7 mouse cellular contexts compared by ENCODE assay signal in genomic region chr5:134176169-134176881, GRCm38 (mm10). TPM values are rescaled to one million over a fixed set of nuclear protein-coding genes. Genes with fewer than 3 reads are reported as not detected.
DNase-seq lines count a peak whose midpoint lies in the region; ATAC-seq and TF ChIP-seq lines count a peak whose summit lies in the region.

TSS of gene Rcc1l (minus strand) at chr5:134176774.

- H3K4me2 ChIP-seq in intestine, postnatal 0 days (replicated peaks; ENCODE audit: low read depth) = peak within 1 kb of the TSS; percentile 78
- H3K4me2 ChIP-seq in midbrain, embryonic 12.5 days (replicated peaks) = peak within 1 kb of the TSS; percentile 92

- peaks cover 6% of the 10 kb centered on the region for H3K36me3 ChIP-seq in intestine, postnatal 0 days (ENCODE audit: control insufficient read depth, insufficient read depth)
- H3K36me3 ChIP-seq in midbrain, embryonic 12.5 days = 0 out of 2 replicates have a peak, but pooled peaks cover 4% of the 10 kb centered on the region
- peaks cover 3% of the 10 kb centered on the region; the same call in 1 of the 2 replicates for H3K36me3 ChIP-seq in small intestine, adult 2 months (ENCODE audit: control insufficient read depth, insufficient read depth, low read length)

- peak within 1 kb of the TSS; percentile 76 for H3K9ac ChIP-seq in intestine, postnatal 0 days (ENCODE audit: low read depth, low read length)
- peak within 1 kb of the TSS; percentile 73 for H3K9ac ChIP-seq in midbrain, embryonic 12.5 days (replicated peaks)

- H3K4me3 ChIP-seq in intestine, postnatal 0 days (ENCODE audit: low read depth, low read length) = peak within 1 kb of the TSS; percentile 95
- H3K4me3 ChIP-seq in midbrain, embryonic 12.5 days = peak within 1 kb of the TSS; percentile 98
- H3K4me3 ChIP-seq in small intestine, adult 2 months (ENCODE audit: low read depth, low read length) = peak within 1 kb of the TSS; percentile 94

- no peaks in the 10 kb centered on the region for H3K27me3 ChIP-seq in intestine, postnatal 0 days (replicated peaks; ENCODE audit: control insufficient read depth, insufficient read depth, low read length)
- H3K27me3 ChIP-seq in midbrain, embryonic 12.5 days = peaks cover 5% of the 10 kb centered on the region; the same call in 1 of the 2 replicates
- no peaks in the 10 kb centered on the region for H3K27me3 ChIP-seq in small intestine, adult 2 months (ENCODE audit: control insufficient read depth, insufficient read depth, low read length)

- H3K9me3 ChIP-seq in intestine, postnatal 0 days (ENCODE audit: control insufficient read depth) = no peaks in the 10 kb centered on the region
- no peaks in the 10 kb centered on the region for H3K9me3 ChIP-seq in midbrain, embryonic 12.5 days

- H3K27ac ChIP-seq in intestine, postnatal 0 days (ENCODE audit: low read depth, low read length) = peak within 1 kb of the TSS; percentile 77
- H3K27ac ChIP-seq in midbrain, embryonic 12.5 days (replicated peaks) = peak within 1 kb of the TSS; percentile 68
- H3K27ac ChIP-seq in small intestine, adult 2 months (ENCODE audit: insufficient read depth, low read depth, low read length) = peak within 1 kb of the TSS; percentile 19; the same call in 1 of the 2 replicates

- TF ChIP-seq POLR2A in small intestine, adult 2 months (IDR thresholded peaks at IDR 0.05; ENCODE audit: low read depth, low read length) = no peak

- peak; percentile 87 for ATAC-seq in intestine, postnatal 0 days
- peak; percentile 88 for ATAC-seq in midbrain, embryonic 12.5 days (ENCODE audit: low FRiP score, low read depth)

- no peak for TF ChIP-seq CTCF in intestine, postnatal 0 days (IDR thresholded peaks at IDR 0.05; ENCODE audit: low read depth)
- TF ChIP-seq CTCF in small intestine, adult 2 months (IDR thresholded peaks at IDR 0.05; ENCODE audit: extremely low read depth, insufficient read length, insufficient replicate concordance, low read depth, low read length) = no peak

- WGBS in intestine, postnatal 0 days = under 1% methylated on average over 72 of the region's 72 CpGs
- WGBS in midbrain, embryonic 12.5 days = under 1% methylated on average over 66 of the region's 72 CpGs
- under 1% methylated on average over 72 of the region's 72 CpGs for WGBS in small intestine, adult 2 months

- peak; percentile 81 for DNase-seq in adrenal gland, adult 8-10 months
- peak; percentile 80 for DNase-seq in embryo, embryonic 9.5 days (ENCODE audit: extremely low spot score)
- DNase-seq in gonadal fat pad, adult 2 months (ENCODE audit: low read depth) = no peak
- peak; percentile 83 for DNase-seq in left cerebral cortex, postnatal 4 days

- intact Hi-C loops in left cerebral cortex, postnatal 4 days (cut with DNase I) = no loop called here

- no peaks in the 10 kb centered on the region for H3K4me1 ChIP-seq in intestine, postnatal 0 days (replicated peaks; ENCODE audit: control insufficient read depth, insufficient read depth, low read length)
- peaks cover 9% of the 10 kb centered on the region for H3K4me1 ChIP-seq in midbrain, embryonic 12.5 days
- no peaks in the 10 kb centered on the region for H3K4me1 ChIP-seq in small intestine, adult 2 months (ENCODE audit: control insufficient read depth, insufficient read depth, insufficient read length, low read length)

RNA-seq across cellular contexts. Expression of gene Rcc1l, which starts in this region (rescaled TPM):
- total RNA-seq in adrenal gland, adult 8-10 months (2022) = 10 to 100 TPM; 34.6 to 43.1 (median 37.8) TPM
- 18.5 and 19.5 TPM in 2 replicates for polyA plus RNA-seq in gonadal fat pad, adult 2 months (2012; rRNA removed)
- 14.7 and 16.1 TPM in 2 replicates for polyA plus RNA-seq in intestine, postnatal 0 days (2015; fragmentation: Nextera tagmentation; extraction: Ambion mirVana)
- total RNA-seq in left cerebral cortex, postnatal 4 days (2021) = 10 to 100 TPM; 21.2 to 23.2 TPM
- polyA plus RNA-seq in midbrain, embryonic 12.5 days (2016; fragmentation: Nextera tagmentation; extraction: Ambion mirVana) = 25.6 and 29.5 TPM in 2 replicates
- polyA plus RNA-seq in small intestine, adult 2 months (2012; rRNA removed) = 6.2 and 10.3 TPM in 2 replicates

Comparison
In these comparisons a context has a peak if more than half of its experiments do, and no peak if none do; other contexts are left out.
1. H3K27ac ChIP-seq: peak in every context shown above with its lines; median percentile 77 in intestine, postnatal 0 days; 68 in midbrain, embryonic 12.5 days; 19 in small intestine, adult 2 months.